Mouse (Mus musculus) cortical plate, adult 2 months (tissue): ENCODE data around the gene Bach2.

ENCODE experiments used
- CTCF ChIP-seq: fragments of 200-500 bp; IDR thresholded peaks from 2 replicates; pipeline ENCODE4 v1.5.1; 2011; ENCODE audit warnings: mild to moderate bottlenecking, control low read depth, low read length; ENCODE audit not compliant: insufficient read depth; ENCODE audit errors: extremely low read depth
- POLR2A ChIP-seq: fragments of 200-500 bp; IDR thresholded peaks from 2 replicates; pipeline ENCODE4 v1.6.1; 2011; ENCODE audit warnings: mild to moderate bottlenecking, low read length, control low read depth; ENCODE audit not compliant: insufficient read depth; ENCODE audit errors: extremely low read depth

GRCm38 (mm10) chr4:32272398-32272797 lies 33.8 kb downstream of the Bach2 start:
- no peak for TF ChIP-seq CTCF
- TF ChIP-seq POLR2A, result no peak
